ENCODE assay signal across 8 mouse cellular contexts in the genomic region with DNA sequence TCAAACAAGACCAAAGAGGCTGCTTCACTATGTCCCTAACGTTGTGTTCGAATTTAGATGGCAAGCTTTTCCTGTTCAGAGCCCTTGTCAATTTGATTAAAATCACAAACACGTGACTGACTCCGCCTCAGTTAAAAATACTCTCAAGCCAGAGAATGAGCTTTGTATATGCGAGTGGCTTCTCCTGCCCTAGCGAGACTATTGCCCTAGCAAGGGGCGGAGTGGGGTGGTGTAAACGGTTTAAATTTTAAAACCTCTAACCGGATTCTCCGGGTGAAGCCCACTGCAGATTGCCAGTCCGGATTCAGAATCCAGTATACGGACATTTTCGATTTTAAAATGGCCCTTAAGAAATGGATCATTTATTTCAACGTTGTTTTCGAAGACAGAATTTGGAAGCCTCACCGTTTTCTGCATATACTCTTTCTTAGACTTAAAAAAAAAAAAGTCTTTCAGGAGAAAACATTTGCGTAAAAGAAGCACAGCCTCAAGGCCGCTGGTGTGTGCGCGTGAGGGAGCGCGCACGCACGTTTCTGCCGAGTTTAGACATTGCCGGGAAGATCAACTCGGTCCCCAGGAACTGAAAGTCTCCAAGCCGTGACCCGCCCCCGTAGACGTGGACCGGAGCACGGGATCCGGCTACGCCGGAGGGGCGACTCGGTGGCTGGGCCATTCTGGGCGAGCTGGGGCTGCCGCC.
DNase-seq lines count a peak whose midpoint lies in the region; ATAC-seq lines count a peak whose summit lies in the region.

No protein-coding gene starts in this region.

- 2% methylated on average over 40 of the region's 40 CpGs for WGBS in forebrain, embryonic 10.5 days
- WGBS in hindbrain, embryonic 13.5 days = under 1% methylated on average over 40 of the region's 40 CpGs
- 1% methylated on average over 40 of the region's 40 CpGs for WGBS in midbrain, embryonic 12.5 days

- peak overlapping the region; percentile 74 for H3K9ac ChIP-seq in hindbrain, embryonic 13.5 days
- H3K9ac ChIP-seq in midbrain, embryonic 12.5 days (replicated peaks) = peak overlapping the region; percentile 65

- peak overlapping the region; percentile 73 for H3K4me3 ChIP-seq in forebrain, embryonic 10.5 days
- peak overlapping the region; percentile 65 for H3K4me3 ChIP-seq in hindbrain, embryonic 13.5 days
- H3K4me3 ChIP-seq in midbrain, embryonic 12.5 days = peak overlapping the region; percentile 67

- no peak for DNase-seq in frontal cortex, postnatal 10 days (ENCODE audit: low spot score in 2 of 2)
- DNase-seq in MN1 (ENCODE audit: low spot score) = peak; percentile 75
- peak; percentile 31 for DNase-seq in forebrain, embryonic 10.5 days (ENCODE audit: extremely low spot score, low spot score)
- peak; percentile 40 to 57 for DNase-seq in layer of hippocampus, postnatal 14 days (ENCODE audit: low spot score in 2 of 2)

- ATAC-seq in frontal cortex, adult (ENCODE audit: low TSS enrichment) = peak; percentile 79
- ATAC-seq in hindbrain, embryonic 13.5 days (ENCODE audit: low FRiP score) = peak; percentile 87; the same call in 1 of the 2 replicates
- 0 out of 2 replicates have a peak, but pooled peaks have one; percentile 17 for ATAC-seq in midbrain, embryonic 12.5 days (ENCODE audit: low FRiP score, low read depth)
- no peak for ATAC-seq in megakaryocyte-erythroid progenitor cell, adult 5-6 weeks (replicated peaks; ENCODE audit: low FRiP score, low TSS enrichment, poor library complexity, severe bottlenecking)

- no peaks in the 10 kb centered on the region for H3K9me3 ChIP-seq in forebrain, embryonic 10.5 days
- H3K9me3 ChIP-seq in hindbrain, embryonic 13.5 days = no peaks in the 10 kb centered on the region
- no peaks in the 10 kb centered on the region for H3K9me3 ChIP-seq in midbrain, embryonic 12.5 days

- H3K27ac ChIP-seq in forebrain, embryonic 10.5 days = peak overlapping the region; percentile 88
- peak overlapping the region; percentile 88 for H3K27ac ChIP-seq in hindbrain, embryonic 13.5 days
- peak overlapping the region; percentile 85 for H3K27ac ChIP-seq in midbrain, embryonic 12.5 days (replicated peaks)

- peak overlapping the region; percentile 70 for H3K4me2 ChIP-seq in hindbrain, embryonic 13.5 days
- H3K4me2 ChIP-seq in midbrain, embryonic 12.5 days (replicated peaks) = peak overlapping the region; percentile 68

- no peaks in the 10 kb centered on the region for H3K36me3 ChIP-seq in forebrain, embryonic 10.5 days (replicated peaks)
- no peaks in the 10 kb centered on the region for H3K36me3 ChIP-seq in hindbrain, embryonic 13.5 days
- no peaks in the 10 kb centered on the region for H3K36me3 ChIP-seq in midbrain, embryonic 12.5 days

- peaks cover 18% of the 10 kb centered on the region for H3K27me3 ChIP-seq in forebrain, embryonic 10.5 days (ENCODE audit: poor library complexity, severe bottlenecking)
- peaks cover 5% of the 10 kb centered on the region; the same call in 1 of the 2 replicates for H3K27me3 ChIP-seq in hindbrain, embryonic 13.5 days
- peaks cover 3% of the 10 kb centered on the region; the same call in 1 of the 2 replicates for H3K27me3 ChIP-seq in midbrain, embryonic 12.5 days

- peaks cover 33% of the 10 kb centered on the region for H3K4me1 ChIP-seq in forebrain, embryonic 10.5 days
- peaks cover 17% of the 10 kb centered on the region for H3K4me1 ChIP-seq in hindbrain, embryonic 13.5 days (replicated peaks)
- H3K4me1 ChIP-seq in midbrain, embryonic 12.5 days = peaks cover 13% of the 10 kb centered on the region

Comparison
In these comparisons a context has a peak if more than half of its experiments do, and no peak if none do; other contexts are left out.
1. DNase-seq: peak in MN1 (single experiment), forebrain, embryonic 10.5 days (single experiment) and layer of hippocampus, postnatal 14 days (2 of 2); none in frontal cortex, postnatal 10 days (0 of 2).
2. Peak in every context shown above with its lines, with median percentiles within 50 percentile points of each other: H3K27ac ChIP-seq and H3K4me3 ChIP-seq.